Mouse (Mus musculus) liver, embryonic 14.5 days (tissue): Measurements from ENCODE around the gene Ppp4r4. TPM values are rescaled to one million over a fixed set of nuclear protein-coding genes. Genes with fewer than 3 reads are reported as not detected.

Experiments used
- ATAC-seq: fragments of 200-750 bp; cut with Nextera tagmentation; 2 replicates; pipeline ENCODE4 v1.8.0; 2017; ENCODE audit warnings: moderate number of reproducible peaks, mild to moderate bottlenecking, moderate library complexity; ENCODE audit not compliant: insufficient read depth
- DNase-seq, 3 experiments: peaks; one replicate each; pipeline ENCODE4 v3.0.0-alpha.2; 2012 to 2013; ENCODE audit warnings: low read depth in 3 of 3, low spot score in 3 of 3
- H3K27ac ChIP-seq: fragments of 300-500 bp; sonication (generic); 2 replicates; pipeline ENCODE4 v1.5.1; 2014; ENCODE audit warnings: moderate library complexity, mild to moderate bottlenecking, control low read depth, inconsistent platforms
- H3K27me3 ChIP-seq: fragments of 300-500 bp; sonication (generic); 2 replicates; pipeline ENCODE4 v1.6.1; 2014; ENCODE audit warnings: mild to moderate bottlenecking, low read length, moderate library complexity; ENCODE audit not compliant: control insufficient read depth, insufficient read depth
- H3K36me3 ChIP-seq: fragments of 300-500 bp; sonication (generic); replicated peaks from 2 replicates; pipeline ENCODE4 v1.6.1; 2014; ENCODE audit warnings: low read depth; ENCODE audit not compliant: control insufficient read depth, insufficient read depth
- H3K4me1 ChIP-seq, 2 experiments: fragments of 200-500 bp in 1 of 2; fragments of 300-500 bp in 1 of 2; sonication (generic) in 1 of 2; replicated peaks; 2 replicates each; pipeline ENCODE4 v1.6.1; 2012 to 2014; ENCODE audit warnings: antibody characterized with exemption in 1 of 2, inconsistent platforms in 1 of 2, low read length in 1 of 2; ENCODE audit not compliant: control insufficient read depth in 2 of 2, insufficient read depth in 2 of 2
- H3K4me2 ChIP-seq: fragments of 300-500 bp; sonication (generic); 2 replicates; pipeline ENCODE4 v1.6.1; 2014; ENCODE audit warnings: low read depth, mild to moderate bottlenecking, control low read depth, moderate library complexity
- H3K4me3 ChIP-seq, 2 experiments: fragments of 200-500 bp in 1 of 2; fragments of 300-500 bp in 1 of 2; sonication (generic) in 1 of 2; 2 replicates each; pipeline ENCODE4 v1.5.1; 2012 to 2014; ENCODE audit warnings: low read depth in 2 of 2, low read length in 2 of 2, mild to moderate bottlenecking in 2 of 2, control low read depth in 1 of 2, inconsistent platforms in 1 of 2, moderate library complexity in 1 of 2; ENCODE audit not compliant: insufficient read depth in 1 of 2
- H3K9ac ChIP-seq: fragments of 300-500 bp; sonication (generic); replicated peaks from 2 replicates; pipeline ENCODE4 v1.6.1; 2014; ENCODE audit warnings: mild to moderate bottlenecking, control low read depth, moderate library complexity
- H3K9me3 ChIP-seq: fragments of 300-500 bp; sonication (generic); 2 replicates; pipeline ENCODE4 v1.6.1; 2016; ENCODE audit warnings: low read length, mixed read lengths; ENCODE audit not compliant: control insufficient read depth
- CTCF ChIP-seq: IDR thresholded peaks from 2 replicates; pipeline ENCODE4 v1.5.1; 2016; ENCODE audit warnings: antibody characterized with exemption, low read depth, control low read depth
- EP300 ChIP-seq: IDR thresholded peaks from 2 replicates; pipeline ENCODE4 v1.6.1; 2016; ENCODE audit warnings: antibody characterized with exemption, low read depth
- WGBS: fragments of 180-500 bp; shearing (Covaris S2); extraction: QIAGEN DNeasy Blood & Tissue Kit; methylation state at CpG from one replicate; pipeline ENCODE4 v1.1.7; 2014; ENCODE audit not compliant: insufficient replicate concordance; 5-methylcytosine and 5-hydroxymethylcytosine counted together
- polyA plus RNA-seq, 2 experiments: library from polyadenylated mRNA; depleted of rRNA in 1 of 2; stranded (reverse) in 1 of 2; unstranded in 1 of 2; fragments of >200 nt; fragmentation: Nextera tagmentation in 1 of 2; extraction: Ambion mirVana in 1 of 2; gene quantifications; 2 replicates each; pipeline versions ENCODE4 v1.2.1 to v1.2.3; 2012 to 2014

Ppp4r4 gene
- polyA plus RNA-seq, 2 experiments = 0.79 to 0.94 TPM

- H3K27ac ChIP-seq = no peak overlapping the region
- 29% methylated on average over 2 of the region's 2 CpGs for WGBS
- no peak overlapping the region for H3K4me3 ChIP-seq
- no peaks in the 10 kb centered on the region for H3K9me3 ChIP-seq
- no peaks in the 10 kb centered on the region for H3K4me1 ChIP-seq
- H3K36me3 ChIP-seq = no peaks in the 10 kb centered on the region
- H3K4me2 ChIP-seq = no peak overlapping the region
- H3K27me3 ChIP-seq = no peaks in the 10 kb centered on the region
- TF ChIP-seq EP300 = no peak
- TF ChIP-seq CTCF = no peak
- H3K9ac ChIP-seq = no peak overlapping the region
- DNase-seq (no peak), ATAC-seq (no peak)
Measured at GRCm38 (mm10) chr12:103511586-103511985, 20.5 kb upstream of the Ppp4r4 start.

GRCm38 (mm10) chr12:103513039-103513438 is 19.0 kb upstream of the Ppp4r4 start:
- TF ChIP-seq EP300 (no peak), CTCF (no peak)
- ATAC-seq (no peak), DNase-seq (no peak)
- Histone ChIP-seq H3K4me2 (no peak overlapping the region), H3K36me3 (no peaks in the 10 kb centered on the region), H3K9me3 (no peaks in the 10 kb centered on the region), H3K4me3 (no peak overlapping the region), H3K27me3 (no peaks in the 10 kb centered on the region), H3K9ac (no peak overlapping the region), H3K4me1 (no peaks in the 10 kb centered on the region), H3K27ac (no peak overlapping the region)
- WGBS = 45% methylated on average over 2 of the region's 2 CpGs

- ATAC-seq = no peak
- 43% methylated on average over 4 of the region's 4 CpGs for WGBS
- no peak for TF ChIP-seq EP300
Measured at GRCm38 (mm10) chr12:103513451-103513871, 18.6 kb upstream of the Ppp4r4 start.

GRCm38 (mm10) chr12:103514354-103514753 is 17.7 kb upstream of the Ppp4r4 start:
- TF ChIP-seq CTCF (no peak), EP300 (no peak)
- Histone ChIP-seq H3K36me3 (no peaks in the 10 kb centered on the region), H3K9me3 (no peaks in the 10 kb centered on the region), H3K4me3 (no peak overlapping the region), H3K4me2 (no peak overlapping the region), H3K27me3 (no peaks in the 10 kb centered on the region), H3K4me1 (no peaks in the 10 kb centered on the region), H3K27ac (no peak overlapping the region), H3K9ac (no peak overlapping the region)
- ATAC-seq (no peak), DNase-seq (no peak)
- WGBS = 63% methylated on average over 3 of the region's 3 CpGs

More at GRCm38 (mm10) chr12:103513451-103513871, 18.6 kb upstream of the Ppp4r4 start:
- Histone ChIP-seq H3K4me1 (no peaks in the 10 kb centered on the region), H3K27me3 (no peaks in the 10 kb centered on the region), H3K9ac (no peak overlapping the region), H3K4me2 (no peak overlapping the region), H3K36me3 (no peaks in the 10 kb centered on the region), H3K4me3 (no peak overlapping the region), H3K9me3 (no peaks in the 10 kb centered on the region), H3K27ac (no peak overlapping the region)
- DNase-seq = no peak

GRCm38 (mm10) chr12:103515638-103516037 is 16.4 kb upstream of the Ppp4r4 start:
- ATAC-seq (no peak), DNase-seq (no peak)
- Histone ChIP-seq H3K4me2 (no peak overlapping the region), H3K27ac (no peak overlapping the region), H3K9me3 (no peaks in the 10 kb centered on the region), H3K4me1 (no peaks in the 10 kb centered on the region), H3K4me3 (no peak overlapping the region), H3K9ac (no peak overlapping the region), H3K27me3 (no peaks in the 10 kb centered on the region), H3K36me3 (no peaks in the 10 kb centered on the region)
- TF ChIP-seq CTCF = no peak
- TF ChIP-seq EP300 = no peak
- 57% methylated on average over 4 of the region's 4 CpGs for WGBS

- ATAC-seq (no peak), DNase-seq (peak in 1 of 3 experiments; percentile 4)
- Histone ChIP-seq H3K27ac (no peak overlapping the region), H3K9ac (no peak overlapping the region), H3K4me1 (no peaks in the 10 kb centered on the region), H3K9me3 (no peaks in the 10 kb centered on the region), H3K36me3 (no peaks in the 10 kb centered on the region), H3K27me3 (no peaks in the 10 kb centered on the region), H3K4me3 (no peak overlapping the region), H3K4me2 (no peak overlapping the region)
- WGBS = 58% methylated on average over 6 of the region's 6 CpGs
- TF ChIP-seq EP300 (no peak), CTCF (no peak)
Measured at GRCm38 (mm10) chr12:103518640-103519039, 13.4 kb upstream of the Ppp4r4 start.
